Mouse (Mus musculus): ENCODE data around the gene Cnn1.

DNA sequence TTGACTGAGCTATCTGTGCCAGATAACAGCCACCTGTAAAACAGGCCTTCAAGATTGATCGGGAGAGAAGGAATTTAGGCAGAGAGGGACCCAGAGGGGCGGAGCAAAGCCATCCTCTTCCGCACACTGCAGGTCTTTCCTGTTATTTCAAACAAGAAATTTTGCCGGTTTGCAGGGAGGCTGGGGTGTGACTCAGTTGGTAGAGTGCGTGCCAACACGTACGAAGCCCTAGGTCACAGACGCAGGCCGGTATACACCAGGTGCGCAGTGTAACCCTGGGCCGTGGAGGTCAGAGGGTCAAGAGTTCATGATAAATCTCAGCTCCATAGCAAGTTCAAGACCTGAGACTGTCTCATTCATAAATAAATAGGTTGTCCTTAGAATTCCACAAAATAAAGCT, 33.2 kb downstream of the Cnn1 start:
- TF ChIP-seq CTCF (IDR thresholded peaks at IDR 0.05 in 2 of 3, conservative IDR thresholded peaks at IDR 0.05 in 1 of 3; ENCODE audit: control insufficient read depth in 1 of 3, insufficient read depth in 1 of 3, low read depth in 2 of 3, low read length in 3 of 3, poor library complexity in 1 of 3, severe bottlenecking in 1 of 3) (no peak), TBP (IDR thresholded peaks at IDR 0.05; ENCODE audit: low read depth, low read length) (no peak), TCF12 (IDR thresholded peaks at IDR 0.05; ENCODE audit: low read depth, low read length) (no peak), ZC3H11A (IDR thresholded peaks at IDR 0.05; ENCODE audit: low read depth, low read length) (no peak), EP300 (IDR thresholded peaks at IDR 0.05; ENCODE audit: low read depth in 1 of 2, low read length in 2 of 2) (no peak), E2F4 (IDR thresholded peaks at IDR 0.05; ENCODE audit: borderline replicate concordance, low read depth, low read length) (no peak), POLR2A (IDR thresholded peaks at IDR 0.05; ENCODE audit: control insufficient read depth in 1 of 2, insufficient read depth in 1 of 2, low read depth in 1 of 2, low read length in 2 of 2, poor library complexity in 1 of 2) (no peak), ZKSCAN1 (IDR thresholded peaks at IDR 0.05; ENCODE audit: low read depth, low read length) (no peak), NELFE (IDR thresholded peaks at IDR 0.05; ENCODE audit: low read depth, low read length) (no peak), ETS1 (IDR thresholded peaks at IDR 0.05; ENCODE audit: low read depth, low read length) (no peak), GABPA (IDR thresholded peaks at IDR 0.05; ENCODE audit: low read depth, low read length) (no peak)
